Mouse (Mus musculus) thymus, adult 2 months (tissue): ENCODE results near the gene Fam228a. TPM values are rescaled to one million over a fixed set of nuclear protein-coding genes. Genes with fewer than 3 reads are reported as not detected.

ENCODE experiments used
- DNase-seq: peaks from one replicate; pipeline ENCODE4 v3.0.0; 2021
- H3K27ac ChIP-seq: fragments of 200-500 bp; 2 replicates; pipeline ENCODE4 v1.5.1; 2012; ENCODE audit warnings: low read length, control low read depth; ENCODE audit not compliant: control insufficient read depth, insufficient read depth
- H3K27me3 ChIP-seq: fragments of 200-500 bp; 2 replicates; pipeline ENCODE4 v1.6.1; 2012; ENCODE audit warnings: mild to moderate bottlenecking, low read length, moderate library complexity, mixed read lengths; ENCODE audit not compliant: control insufficient read depth, insufficient read depth
- H3K36me3 ChIP-seq: fragments of 200-500 bp; 2 replicates; pipeline ENCODE4 v1.6.1; 2012; ENCODE audit warnings: mild to moderate bottlenecking, low read length, moderate library complexity; ENCODE audit not compliant: control insufficient read depth, insufficient read depth
- H3K4me1 ChIP-seq: fragments of 200-500 bp; replicated peaks from 2 replicates; pipeline ENCODE4 v1.6.1; 2012; ENCODE audit warnings: low read length; ENCODE audit not compliant: control insufficient read depth, insufficient read depth
- H3K4me3 ChIP-seq: fragments of 200-500 bp; 2 replicates; pipeline ENCODE4 v1.5.1; 2012; ENCODE audit warnings: mild to moderate bottlenecking, low read length, control low read depth, moderate library complexity; ENCODE audit not compliant: control insufficient read depth, insufficient read depth
- CTCF ChIP-seq: fragments of 200-500 bp; IDR thresholded peaks from 2 replicates; pipeline ENCODE4 v1.5.1; 2012; ENCODE audit warnings: mild to moderate bottlenecking, control low read depth, low read length, moderate library complexity, borderline replicate concordance; ENCODE audit not compliant: control insufficient read depth, poor library complexity, insufficient read depth; ENCODE audit errors: extremely low read depth
- POLR2A ChIP-seq: fragments of 200-500 bp; IDR thresholded peaks from 2 replicates; pipeline ENCODE4 v1.6.1; 2012; ENCODE audit warnings: mild to moderate bottlenecking, low read length, control low read depth, moderate library complexity; ENCODE audit not compliant: control insufficient read depth, poor library complexity, insufficient read depth; ENCODE audit errors: extremely low read depth
- WGBS: fragments of 180-500 bp; shearing (Covaris S2); methylation state at CpG from one replicate; pipeline ENCODE4 v1.1.7; 2018; 5-methylcytosine and 5-hydroxymethylcytosine counted together
- polyA plus RNA-seq: library from polyadenylated mRNA; depleted of rRNA; stranded (reverse); fragments of >200 nt; gene quantifications from 2 replicates; pipeline ENCODE4 v1.2.3, GENCODE M21; 2012

Fam228a gene
- polyA plus RNA-seq, 1 experiment = 0.32 TPM

- Histone ChIP-seq H3K36me3 (0 out of 2 replicates have a peak, but pooled peaks cover 3% of the 10 kb centered on the region), H3K4me1 (no peaks in the 10 kb centered on the region), H3K27ac (no peak overlapping the region), H3K27me3 (no peaks in the 10 kb centered on the region), H3K4me3 (no peak overlapping the region)
- TF ChIP-seq POLR2A (no peak), CTCF (no peak)
- WGBS = 100% methylated on average over 1 of the region's 1 CpGs
- no peak for DNase-seq
These were observed 43.7 kb downstream of the Fam228a start for GRCm38 (mm10) chr12:4694534-4694933.

- no peak for DNase-seq
- Histone ChIP-seq H3K36me3 (no peaks in the 10 kb centered on the region), H3K4me3 (no peak overlapping the region), H3K27me3 (no peaks in the 10 kb centered on the region), H3K4me1 (no peaks in the 10 kb centered on the region), H3K27ac (no peak overlapping the region)
- WGBS = 100% methylated on average over 3 of the region's 3 CpGs
- no peak for TF ChIP-seq CTCF
- TF ChIP-seq POLR2A = no peak
These were observed 47.0 kb downstream of the Fam228a start for GRCm38 (mm10) chr12:4691193-4691592.

GRCm38 (mm10) chr12:4689341-4689740, 48.9 kb downstream of the Fam228a start:
- no peak for TF ChIP-seq CTCF
- TF ChIP-seq POLR2A = no peak
- Histone ChIP-seq H3K4me3 (no peak overlapping the region), H3K4me1 (no peaks in the 10 kb centered on the region), H3K36me3 (no peaks in the 10 kb centered on the region), H3K27ac (no peak overlapping the region), H3K27me3 (no peaks in the 10 kb centered on the region)
- 96% methylated on average over 14 of the region's 14 CpGs for WGBS
- no peak for DNase-seq

- H3K36me3 ChIP-seq = no peaks in the 10 kb centered on the region
- H3K4me1 ChIP-seq = no peaks in the 10 kb centered on the region
- no peak for TF ChIP-seq POLR2A
- TF ChIP-seq CTCF = no peak
- WGBS = 99% methylated on average over 2 of the region's 2 CpGs
- DNase-seq = no peak
- H3K27ac ChIP-seq = no peak overlapping the region
- no peaks in the 10 kb centered on the region for H3K27me3 ChIP-seq
- no peak overlapping the region for H3K4me3 ChIP-seq
These were observed 49.8 kb downstream of the Fam228a start for GRCm38 (mm10) chr12:4688386-4688785.

- no peaks in the 10 kb centered on the region for H3K27me3 ChIP-seq
- 95% methylated on average over 4 of the region's 4 CpGs for WGBS
- TF ChIP-seq CTCF (no peak), POLR2A (no peak)
- H3K27ac ChIP-seq = no peak overlapping the region
- H3K4me1 ChIP-seq = no peaks in the 10 kb centered on the region
- no peak for DNase-seq
- H3K36me3 ChIP-seq = no peaks in the 10 kb centered on the region
- no peak overlapping the region for H3K4me3 ChIP-seq
These were observed 52.8 kb downstream of the Fam228a start for GRCm38 (mm10) chr12:4685441-4685840.

- Histone ChIP-seq H3K27me3 (no peaks in the 10 kb centered on the region), H3K27ac (no peak overlapping the region), H3K4me1 (no peaks in the 10 kb centered on the region), H3K4me3 (no peak overlapping the region), H3K36me3 (peaks cover 33% of the 10 kb centered on the region)
- DNase-seq = no peak
- TF ChIP-seq POLR2A = no peak
- no peak for TF ChIP-seq CTCF
- WGBS = 99% methylated on average over 4 of the region's 4 CpGs
These were observed 58.3 kb downstream of the Fam228a start for GRCm38 (mm10) chr12:4679971-4680370.

GRCm38 (mm10) chr12:4676336-4676735, 61.9 kb downstream of the Fam228a start:
- H3K27ac ChIP-seq = no peak overlapping the region

More at GRCm38 (mm10) chr12:4676336-4676735, 61.9 kb downstream of the Fam228a start:
- no peak for DNase-seq
- 100% methylated on average over 1 of the region's 1 CpGs for WGBS
- no peaks in the 10 kb centered on the region for H3K4me1 ChIP-seq
- no peak for TF ChIP-seq POLR2A
- TF ChIP-seq CTCF = no peak
- H3K4me3 ChIP-seq = no peak overlapping the region
- no peaks in the 10 kb centered on the region for H3K27me3 ChIP-seq
- peaks cover 69% of the 10 kb centered on the region for H3K36me3 ChIP-seq
